Mouse (Mus musculus): ENCODE results near the gene Zfyve1. TPM values are rescaled to one million over a fixed set of nuclear protein-coding genes. Genes with fewer than 3 reads are reported as not detected.
"Not testable (repeated sequence)": the region's sequence is repeated elsewhere in the genome, so short reads cannot be mapped to it uniquely, and the experiment has no call there.

Zfyve1 gene
- polyA plus RNA-seq, 1 experiment from 2014 or later, result 33.5 TPM

- not testable (repeated sequence) for H3K27me3 ChIP-seq; H3K4me2 ChIP-seq (replicated peaks); H3K4me3 ChIP-seq; H3K4me1 ChIP-seq; H3K27ac ChIP-seq (replicated peaks); H3K36me3 ChIP-seq; ATAC-seq (replicated peaks); H3K9ac ChIP-seq (replicated peaks); H3K9me3 ChIP-seq
- WGBS, result 92% methylated on average over 2 of the region's 2 CpGs
Observed at GRCm38 (mm10) chr12:83606411-83606810, 9.4 kb upstream of the Zfyve1 start.

GRCm38 (mm10) chr12:83602285-83602684 lies 5.3 kb upstream of the Zfyve1 start:
- H3K9me3 ChIP-seq, result no peaks in the 10 kb centered on the region
- H3K9ac ChIP-seq (replicated peaks), result no peak overlapping the region
- no peaks in the 10 kb centered on the region for H3K4me1 ChIP-seq
- H3K4me2 ChIP-seq (replicated peaks), result no peak overlapping the region
- H3K36me3 ChIP-seq, result no peaks in the 10 kb centered on the region
- no peak for ATAC-seq (replicated peaks)
- no peak overlapping the region for H3K27ac ChIP-seq (replicated peaks)
- no peak overlapping the region for H3K4me3 ChIP-seq
- no peaks in the 10 kb centered on the region for H3K27me3 ChIP-seq
- 90% methylated on average over 5 of the region's 5 CpGs for WGBS

- no peak for ATAC-seq (replicated peaks)
- no peaks in the 10 kb centered on the region for H3K9me3 ChIP-seq
- H3K4me3 ChIP-seq, result no peak overlapping the region
- H3K4me2 ChIP-seq (replicated peaks), result no peak overlapping the region
- peaks cover 27% of the 10 kb centered on the region for H3K4me1 ChIP-seq
- H3K36me3 ChIP-seq, result peaks cover 20% of the 10 kb centered on the region
- H3K27me3 ChIP-seq, result no peaks in the 10 kb centered on the region
- no peak overlapping the region for H3K9ac ChIP-seq (replicated peaks)
- WGBS, result 83% methylated on average over 2 of the region's 2 CpGs
- no peak overlapping the region for H3K27ac ChIP-seq (replicated peaks)
Observed at GRCm38 (mm10) chr12:83597881-83598280, 859 bp upstream of the Zfyve1 start.

- no peaks in the 10 kb centered on the region for H3K27me3 ChIP-seq
- no peak for ATAC-seq (replicated peaks)
- peaks cover 36% of the 10 kb centered on the region for H3K4me1 ChIP-seq
- peak overlapping the region; percentile 95 for H3K9ac ChIP-seq (replicated peaks)
- peak overlapping the region; percentile 95 for H3K27ac ChIP-seq (replicated peaks)
- peak overlapping the region; percentile 52 for H3K4me2 ChIP-seq (replicated peaks)
- H3K4me3 ChIP-seq, result peak overlapping the region; percentile 78
- WGBS, result 1% methylated on average over 18 of the region's 20 CpGs
- peaks cover 29% of the 10 kb centered on the region for H3K36me3 ChIP-seq
- H3K9me3 ChIP-seq, result no peaks in the 10 kb centered on the region
Observed at GRCm38 (mm10) chr12:83596191-83596954, 649 bp downstream of the Zfyve1 start.

- 93% methylated on average over 9 of the region's 9 CpGs for WGBS
- Histone ChIP-seq H3K36me3 (peaks cover 45% of the 10 kb centered on the region), H3K27ac (replicated peaks) (no peak overlapping the region), H3K27me3 (no peaks in the 10 kb centered on the region), H3K4me3 (no peak overlapping the region), H3K9ac (replicated peaks) (no peak overlapping the region), H3K4me2 (replicated peaks) (no peak overlapping the region), H3K9me3 (no peaks in the 10 kb centered on the region), H3K4me1 (peaks cover 36% of the 10 kb centered on the region)
- no peak for ATAC-seq (replicated peaks)
Observed at GRCm38 (mm10) chr12:83594454-83595040, 2.5 kb downstream of the Zfyve1 start.

GRCm38 (mm10) chr12:83591754-83592501 lies 5.1 kb downstream of the Zfyve1 start:
- H3K36me3 ChIP-seq, result peaks cover 69% of the 10 kb centered on the region
- 91% methylated on average over 8 of the region's 8 CpGs for WGBS
- no peaks in the 10 kb centered on the region for H3K27me3 ChIP-seq
- H3K4me1 ChIP-seq, result peaks cover 36% of the 10 kb centered on the region
- H3K4me2 ChIP-seq (replicated peaks), result no peak overlapping the region
- no peak overlapping the region for H3K9ac ChIP-seq (replicated peaks)
- ATAC-seq (replicated peaks), result no peak
- H3K27ac ChIP-seq (replicated peaks), result no peak overlapping the region
- H3K9me3 ChIP-seq, result no peaks in the 10 kb centered on the region
- H3K4me3 ChIP-seq, result no peak overlapping the region

- no peak overlapping the region for H3K9ac ChIP-seq (replicated peaks)
- H3K4me2 ChIP-seq (replicated peaks), result no peak overlapping the region
- no peaks in the 10 kb centered on the region for H3K27me3 ChIP-seq
- H3K9me3 ChIP-seq, result no peaks in the 10 kb centered on the region
- no peak overlapping the region for H3K4me3 ChIP-seq
- H3K36me3 ChIP-seq, result peaks cover 67% of the 10 kb centered on the region
- H3K27ac ChIP-seq (replicated peaks), result no peak overlapping the region
- 0 out of 2 replicates have a peak, but pooled peaks cover under 1% of the 10 kb centered on the region for H3K4me1 ChIP-seq
- no peak for ATAC-seq (replicated peaks)
- WGBS, result 98% methylated on average over 5 of the region's 5 CpGs
Observed at GRCm38 (mm10) chr12:83586628-83587027, 10.4 kb downstream of the Zfyve1 start.

- Histone ChIP-seq H3K36me3 (peaks cover 34% of the 10 kb centered on the region), H3K27me3 (no peaks in the 10 kb centered on the region), H3K4me1 (no peaks in the 10 kb centered on the region), H3K27ac (replicated peaks) (no peak overlapping the region), H3K4me3 (no peak overlapping the region), H3K9ac (replicated peaks) (no peak overlapping the region), H3K9me3 (no peaks in the 10 kb centered on the region), H3K4me2 (replicated peaks) (no peak overlapping the region)
- 86% methylated on average over 4 of the region's 4 CpGs for WGBS
- no peak for ATAC-seq (replicated peaks)
Observed at GRCm38 (mm10) chr12:83582747-83583146, 14.3 kb downstream of the Zfyve1 start.

- no peak for ATAC-seq (replicated peaks)
- WGBS, result 81% methylated on average over 4 of the region's 4 CpGs
- no peak overlapping the region for H3K9ac ChIP-seq (replicated peaks)
Observed at GRCm38 (mm10) chr12:83582106-83582505, 14.9 kb downstream of the Zfyve1 start.

GRCm38 (mm10) chr12:83580283-83580682 lies 16.7 kb downstream of the Zfyve1 start:
- H3K9ac ChIP-seq (replicated peaks), result no peak overlapping the region
- no peak overlapping the region for H3K4me2 ChIP-seq (replicated peaks)
- H3K4me3 ChIP-seq, result no peak overlapping the region
- WGBS, result over 99% methylated on average over 3 of the region's 3 CpGs
- no peaks in the 10 kb centered on the region for H3K4me1 ChIP-seq
- peaks cover 33% of the 10 kb centered on the region for H3K36me3 ChIP-seq
- no peaks in the 10 kb centered on the region for H3K27me3 ChIP-seq
- H3K27ac ChIP-seq (replicated peaks), result no peak overlapping the region
- H3K9me3 ChIP-seq, result no peaks in the 10 kb centered on the region
- ATAC-seq (replicated peaks), result no peak

More at GRCm38 (mm10) chr12:83582106-83582505, 14.9 kb downstream of the Zfyve1 start:
- no peak overlapping the region for H3K4me2 ChIP-seq (replicated peaks)
- no peak overlapping the region for H3K27ac ChIP-seq (replicated peaks)
- no peaks in the 10 kb centered on the region for H3K9me3 ChIP-seq
- no peaks in the 10 kb centered on the region for H3K27me3 ChIP-seq
- no peaks in the 10 kb centered on the region for H3K4me1 ChIP-seq
- peaks cover 36% of the 10 kb centered on the region for H3K36me3 ChIP-seq
- no peak overlapping the region for H3K4me3 ChIP-seq

- H3K9me3 ChIP-seq, result no peaks in the 10 kb centered on the region
- H3K4me1 ChIP-seq, result no peaks in the 10 kb centered on the region
- ATAC-seq (replicated peaks), result no peak
- no peak overlapping the region for H3K27ac ChIP-seq (replicated peaks)
- H3K4me2 ChIP-seq (replicated peaks), result no peak overlapping the region
- H3K36me3 ChIP-seq, result peaks cover 42% of the 10 kb centered on the region
- H3K27me3 ChIP-seq, result no peaks in the 10 kb centered on the region
- no peak overlapping the region for H3K9ac ChIP-seq (replicated peaks)
- WGBS, result 40% methylated on average over 3 of the region's 3 CpGs
- H3K4me3 ChIP-seq, result no peak overlapping the region
Observed at GRCm38 (mm10) chr12:83578896-83579569, 18.0 kb downstream of the Zfyve1 start.

GRCm38 (mm10) chr12:83578356-83578755 lies 18.7 kb downstream of the Zfyve1 start:
- 97% methylated on average over 2 of the region's 2 CpGs for WGBS
- no peak overlapping the region for H3K27ac ChIP-seq (replicated peaks)
- no peaks in the 10 kb centered on the region for H3K9me3 ChIP-seq
- H3K36me3 ChIP-seq, result peaks cover 39% of the 10 kb centered on the region
- H3K4me1 ChIP-seq, result no peaks in the 10 kb centered on the region
- no peak overlapping the region for H3K9ac ChIP-seq (replicated peaks)
- ATAC-seq (replicated peaks), result no peak
- H3K4me3 ChIP-seq, result no peak overlapping the region
- H3K4me2 ChIP-seq (replicated peaks), result no peak overlapping the region
- H3K27me3 ChIP-seq, result no peaks in the 10 kb centered on the region

All from forebrain, embryonic 15.5 days (tissue).